Mouse (Mus musculus): ENCODE results near the gene A430005L14Rik. TPM values are rescaled to one million over a fixed set of nuclear protein-coding genes. Genes with fewer than 3 reads are reported as not detected.

The A430005L14Rik gene
- polyA plus RNA-seq, 1 experiment: 34.5 TPM

DNA sequence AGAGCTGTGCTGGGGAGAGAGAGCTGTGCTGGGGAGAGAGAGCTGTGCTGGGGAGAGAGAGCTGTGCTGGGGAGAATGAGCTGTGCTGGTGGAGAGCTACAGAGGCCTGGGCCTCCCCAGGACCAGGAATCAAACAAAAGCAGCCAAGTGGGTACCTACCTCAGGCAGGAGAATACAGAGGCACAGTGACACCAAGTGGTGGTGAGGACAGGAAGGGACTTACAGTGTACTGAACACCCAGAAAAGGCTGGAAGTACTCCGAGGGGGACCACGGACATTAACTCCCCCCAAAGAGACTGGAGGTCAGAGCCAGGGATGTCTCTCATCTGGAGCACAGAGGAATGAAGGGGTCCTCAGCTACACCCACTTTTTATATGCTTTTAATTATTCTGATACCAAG, 11.0 kb downstream of the A430005L14Rik start:
- DNase-seq (ENCODE audit: extremely low spot score in 1 of 2, low spot score in 1 of 2): no peak

DNA sequence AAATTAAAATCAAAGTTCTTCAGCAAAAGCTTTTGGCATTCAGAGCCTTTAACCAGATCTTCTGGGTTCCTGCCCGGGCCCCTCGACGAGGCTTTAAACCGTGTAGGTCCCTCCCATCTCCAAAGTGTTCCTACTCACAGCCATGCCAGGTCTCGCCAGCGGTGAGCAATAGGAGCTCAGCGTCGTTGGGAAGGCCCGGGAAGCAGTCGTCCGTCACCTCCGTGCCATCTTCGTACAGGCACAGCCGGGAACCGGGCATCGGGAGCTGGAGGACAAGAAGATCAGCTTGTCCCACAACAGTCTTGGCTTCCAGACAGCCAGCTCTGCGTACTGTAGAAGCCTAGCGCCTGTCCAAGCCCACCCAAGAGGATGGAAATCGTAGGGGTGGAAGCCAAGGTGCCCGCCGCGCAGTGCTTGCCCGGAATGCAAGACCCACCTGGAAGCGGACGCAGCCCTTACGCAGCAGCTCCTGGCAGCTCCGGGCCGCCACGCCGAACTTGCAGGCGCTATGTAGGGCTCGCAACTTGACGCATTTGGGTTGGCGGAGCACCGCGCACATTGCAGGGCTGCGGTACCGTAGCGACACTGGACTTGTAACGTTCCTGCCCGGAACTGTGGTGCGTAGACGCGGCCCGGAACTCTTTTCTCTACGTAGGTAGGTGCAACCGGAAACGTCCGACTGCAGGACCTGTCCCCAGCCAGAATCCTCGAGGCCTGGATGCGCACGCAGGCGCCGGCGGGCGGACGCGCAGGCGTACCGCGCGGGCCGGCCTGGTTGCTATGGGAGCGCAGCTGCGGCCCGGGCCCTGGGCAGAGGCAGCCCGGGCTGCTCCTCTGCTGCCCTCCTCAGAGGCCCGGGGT, 17.6 kb downstream of the A430005L14Rik start, which contains the start of the genes Dffb and Cep104:
Dffb (minus strand) TSS at position 696 of the 861 bp plus-strand sequence.
Cep104 (plus strand) TSS at position 764 of the 861 bp plus-strand sequence.
- peak; percentile 86 to 97 for DNase-seq (ENCODE audit: extremely low spot score in 1 of 2, low spot score in 1 of 2)

DNA sequence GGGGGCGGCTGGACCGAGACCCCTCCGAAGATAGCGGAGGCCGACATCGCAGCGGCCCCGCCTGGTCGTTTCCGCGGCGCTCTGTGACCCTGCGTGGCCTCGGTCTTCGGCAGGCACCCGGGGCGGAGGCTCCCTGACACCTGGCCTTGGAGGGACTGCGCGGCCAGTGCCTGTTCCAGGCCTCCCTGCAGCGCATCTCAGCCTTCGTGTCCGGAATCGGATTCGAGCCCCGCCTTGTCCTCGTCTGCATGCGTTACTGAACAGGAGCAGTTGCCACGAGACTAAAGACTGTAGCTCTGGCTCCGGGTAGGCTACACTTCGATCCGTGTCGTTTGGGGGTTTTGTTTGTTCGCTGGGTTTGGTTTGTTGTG, 18.2 kb downstream of the A430005L14Rik start:
- DNase-seq (ENCODE audit: extremely low spot score in 1 of 2, low spot score in 1 of 2): no peak

DNA sequence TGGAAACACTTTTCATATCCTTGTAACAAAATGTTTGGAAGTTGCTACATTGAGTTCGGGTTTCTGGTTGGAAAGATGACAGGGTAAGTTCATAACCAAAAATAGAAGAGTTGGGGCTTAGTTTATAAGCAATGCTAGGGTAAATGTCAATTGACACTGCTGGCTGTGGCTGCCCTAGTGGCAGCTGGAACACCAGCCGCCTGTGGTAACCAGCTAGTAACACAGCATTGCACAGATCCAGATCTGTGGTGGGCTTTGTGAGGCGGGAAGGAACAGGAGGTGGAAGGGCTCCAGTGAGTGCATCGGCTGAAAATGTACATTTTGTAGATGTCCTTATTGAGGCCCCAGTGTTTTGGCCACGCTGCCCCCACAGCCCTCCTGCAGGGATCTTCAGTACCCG, 18.7 kb downstream of the A430005L14Rik start:
- DNase-seq (ENCODE audit: extremely low spot score in 1 of 2, low spot score in 1 of 2): no peak

DNA sequence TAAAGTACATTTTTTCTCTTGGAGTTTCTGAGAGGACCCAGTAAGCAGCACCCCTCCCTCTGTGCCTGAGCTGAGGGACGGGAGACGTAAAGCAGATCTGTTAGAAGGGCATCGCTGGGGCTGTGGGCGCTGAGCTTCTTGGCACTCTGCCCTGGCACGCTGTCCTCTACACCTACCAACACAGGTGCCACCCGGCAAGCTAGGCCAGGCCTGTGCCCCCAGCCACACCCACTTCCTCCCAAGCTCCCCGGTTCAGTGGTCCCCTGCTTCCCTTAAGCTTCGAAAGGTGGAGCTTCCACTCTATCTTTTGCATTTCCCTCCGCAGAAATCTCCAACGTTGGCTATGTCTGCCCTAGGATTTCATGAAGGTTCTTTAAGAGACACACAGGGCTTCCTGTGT, 22.2 kb downstream of the A430005L14Rik start:
- no peak for DNase-seq (ENCODE audit: extremely low spot score in 1 of 2, low spot score in 1 of 2)

DNA sequence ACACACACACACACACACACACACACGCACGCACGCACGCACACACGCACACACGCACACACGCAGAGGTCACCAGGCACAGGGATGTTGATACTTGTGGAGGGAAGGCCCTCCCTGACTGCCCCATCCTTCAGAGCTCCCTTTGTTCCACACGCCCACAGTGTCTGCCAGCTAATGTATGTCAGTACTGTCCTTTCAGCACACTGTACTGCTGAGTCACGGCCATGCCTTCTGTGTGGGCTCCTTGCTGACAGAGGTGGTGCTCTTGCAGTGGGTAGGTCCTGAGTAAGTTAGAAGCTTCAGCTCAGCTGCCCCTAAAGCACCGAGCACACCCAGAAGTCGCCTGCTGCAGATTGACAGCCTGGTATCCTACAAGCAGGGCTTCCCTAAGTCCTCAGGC, 23.4 kb downstream of the A430005L14Rik start:
- DNase-seq (ENCODE audit: extremely low spot score in 1 of 2, low spot score in 1 of 2): peak in 1 of 2 experiments; percentile 37

DNA sequence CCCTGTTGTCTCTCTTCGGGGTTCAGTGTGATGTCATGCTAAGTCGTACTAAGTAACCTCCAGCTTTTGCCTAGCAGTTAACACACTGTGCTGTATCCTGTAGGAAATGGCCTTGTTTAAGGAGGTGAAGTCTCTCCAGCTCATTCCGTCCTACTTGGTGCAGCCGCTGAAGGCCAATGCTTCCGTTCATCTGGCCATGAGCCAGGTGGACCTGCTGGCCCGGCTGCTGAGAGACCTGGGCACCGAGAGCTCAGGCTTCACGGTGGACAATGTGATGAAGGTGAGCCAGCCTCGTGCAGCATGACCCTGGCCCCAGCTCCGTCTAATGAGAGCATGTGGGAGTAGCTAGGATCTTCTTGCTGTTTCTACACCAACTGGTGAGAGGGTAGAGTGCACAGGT, 35.7 kb downstream of the A430005L14Rik start:
- no peak for DNase-seq (ENCODE audit: extremely low spot score in 1 of 2, low spot score in 1 of 2)

DNA sequence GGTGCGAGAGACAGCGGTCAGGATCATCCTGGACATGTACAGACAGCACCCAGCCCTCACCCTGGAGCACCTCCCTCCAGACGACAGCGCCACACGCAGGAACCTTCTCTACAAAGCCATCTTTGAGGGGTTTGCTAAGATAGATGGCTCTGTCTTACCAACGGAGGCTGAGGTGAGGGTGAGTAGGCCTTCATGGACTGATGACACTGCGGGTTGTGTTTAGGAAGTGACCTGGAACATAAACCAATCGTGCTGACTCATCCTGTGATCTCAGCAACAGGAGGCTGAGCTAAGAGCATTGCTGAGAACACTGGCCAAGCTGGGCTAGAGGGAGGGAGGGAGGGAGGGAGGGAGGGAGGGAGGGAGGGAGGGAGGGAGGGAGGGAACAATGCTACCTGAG, 36.5 kb downstream of the A430005L14Rik start:
- DNase-seq (ENCODE audit: extremely low spot score in 1 of 2, low spot score in 1 of 2): no peak

DNA sequence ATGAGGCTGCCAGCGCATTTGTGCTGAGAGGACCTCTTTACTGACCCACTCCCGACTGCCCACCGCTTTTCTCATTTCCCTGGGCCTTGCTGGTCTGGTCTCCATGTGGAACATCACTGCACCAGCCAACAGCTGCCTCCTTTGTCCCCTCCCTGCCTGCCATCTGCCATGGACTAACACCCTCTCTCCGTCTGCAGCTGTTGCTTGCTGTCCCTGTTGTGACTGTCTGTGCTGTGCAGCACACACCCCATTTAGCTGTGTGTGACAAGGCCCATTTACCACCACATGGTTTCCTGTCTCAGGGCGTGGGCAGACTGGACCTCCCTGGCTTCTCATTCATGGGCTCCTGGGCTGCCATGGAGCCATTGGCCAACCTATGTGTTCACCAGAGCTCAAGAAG, 48.5 kb downstream of the A430005L14Rik start:
- DNase-seq (ENCODE audit: extremely low spot score in 1 of 2, low spot score in 1 of 2): no peak

DNA sequence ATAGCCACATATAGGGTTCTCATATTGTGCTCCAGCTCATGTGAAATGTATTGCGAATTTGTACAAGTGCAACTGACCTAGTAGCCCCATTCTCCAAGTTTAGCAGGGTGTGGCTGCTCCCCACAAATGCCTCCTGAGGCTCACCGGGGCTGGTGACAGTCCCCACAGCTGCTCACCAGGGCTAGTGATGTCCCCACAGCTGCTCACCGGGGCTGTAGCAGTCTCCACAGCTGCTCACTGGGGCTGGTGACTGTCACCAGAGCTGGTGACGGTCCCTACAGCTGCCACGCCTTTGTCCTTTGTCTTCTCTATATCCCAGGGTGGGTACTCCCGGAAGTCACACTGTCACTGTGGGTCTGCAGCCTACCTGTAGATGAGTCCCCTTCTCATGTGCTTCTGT, 49.2 kb downstream of the A430005L14Rik start:
- DNase-seq (ENCODE audit: extremely low spot score in 1 of 2, low spot score in 1 of 2): no peak

DNA sequence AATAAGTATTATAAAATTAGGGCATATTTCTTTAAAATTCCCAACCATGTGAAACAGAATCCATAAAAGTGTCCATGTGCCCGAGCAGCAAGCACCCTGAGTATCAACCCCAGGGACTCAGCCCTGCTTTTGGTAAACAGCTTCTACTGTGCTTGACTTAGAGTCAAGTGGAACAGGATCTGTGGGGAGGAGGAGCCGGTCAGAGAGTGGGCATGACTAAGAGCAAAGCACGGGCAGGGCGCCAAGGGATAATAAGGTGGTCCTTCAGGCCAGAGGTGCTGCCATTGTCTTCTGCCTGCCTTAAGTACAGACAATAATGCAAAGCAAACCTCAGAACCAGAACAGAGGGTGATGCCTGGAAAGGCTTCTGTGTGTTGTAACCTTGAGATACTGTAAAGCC, 50.7 kb downstream of the A430005L14Rik start:
- DNase-seq (ENCODE audit: extremely low spot score in 1 of 2, low spot score in 1 of 2): no peak

DNA sequence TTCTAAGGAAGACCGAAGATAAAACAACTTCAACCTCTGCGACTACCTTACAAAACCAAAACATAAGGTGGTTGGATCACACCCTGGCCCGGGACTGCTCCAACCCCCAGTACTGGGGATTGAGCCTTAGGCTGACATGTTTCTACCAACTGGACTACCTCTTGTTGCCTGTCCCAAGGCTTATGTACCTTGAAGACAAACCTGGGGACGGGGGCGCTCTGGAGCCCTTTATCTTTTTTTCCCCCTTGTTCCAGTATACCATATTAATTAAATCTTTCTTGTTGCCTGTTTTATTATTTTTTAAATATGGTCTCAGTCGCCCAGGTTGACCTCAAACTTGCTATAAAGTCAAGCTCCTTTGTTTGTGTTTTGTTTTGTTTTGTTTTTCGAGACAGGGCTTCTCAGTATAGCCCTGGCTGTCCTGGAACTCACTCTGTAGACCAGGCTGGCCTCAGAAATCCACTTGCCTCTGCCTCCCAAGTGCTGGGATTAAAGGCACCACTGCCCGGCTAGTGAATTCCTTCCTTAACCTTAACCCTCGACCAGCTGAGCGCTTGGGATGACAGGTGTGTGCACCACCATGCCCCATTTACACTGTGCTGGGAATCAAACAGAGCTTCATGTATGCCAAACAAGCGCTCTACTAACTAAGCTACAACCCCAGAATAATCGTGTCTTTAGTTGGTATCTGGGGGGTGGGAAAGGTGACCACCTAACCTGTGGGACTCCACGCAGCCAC, 54.0 kb downstream of the A430005L14Rik start:
- no peak for DNase-seq (ENCODE audit: extremely low spot score in 1 of 2, low spot score in 1 of 2)

Other genes starting within 250 kb of the A430005L14Rik start
- 22.9 and 25.2 TPM in 2 replicates for gene Dffb, start 17.9 kb downstream of the A430005L14Rik start, polyA plus RNA-seq (2012; rRNA removed)
- gene Cep104, start 18.0 kb downstream of the A430005L14Rik start, polyA plus RNA-seq (2012; rRNA removed): 21.0 and 21.2 TPM in 2 replicates
- 49.0 and 51.1 TPM in 2 replicates for gene Lrrc47, start 54.5 kb downstream of the A430005L14Rik start, polyA plus RNA-seq (2012; rRNA removed)
- 19.4 and 20.0 TPM in 2 replicates for gene Smim1, start 69.0 kb downstream of the A430005L14Rik start, polyA plus RNA-seq (2012; rRNA removed)
- not detected in 2 replicates for gene Ccdc27, start 85.4 kb downstream of the A430005L14Rik start, polyA plus RNA-seq (2012; rRNA removed)
- gene Trp73, start 183.0 kb downstream of the A430005L14Rik start, polyA plus RNA-seq (2012; rRNA removed): 0.84 and 1.3 TPM in 2 replicates
- gene Wrap73, start 185.1 kb downstream of the A430005L14Rik start, polyA plus RNA-seq (2012; rRNA removed): 30.6 and 31.7 TPM in 2 replicates
- 200 and 202 TPM in 2 replicates for gene Tprgl, start 203.4 kb downstream of the A430005L14Rik start, polyA plus RNA-seq (2012; rRNA removed)
- gene Megf6, start 213.5 kb downstream of the A430005L14Rik start, polyA plus RNA-seq (2012; rRNA removed): 3.0 and 5.4 TPM in 2 replicates